Mouse (Mus musculus) macrophage (primary cell): ENCODE measurements around the gene Nfib. TPM values are rescaled to one million over a fixed set of nuclear protein-coding genes. Genes with fewer than 3 reads are reported as not detected.

ENCODE experiments used
- H3K27ac ChIP-seq: fragments of 350-480 bp; formaldehyde crosslinking; 2 replicates; pipeline ENCODE4 v1.9.0; 2021
- H3K36me3 ChIP-seq: fragments of 350-480 bp; formaldehyde crosslinking; 2 replicates; pipeline ENCODE4 v1.9.0; 2021; ENCODE audit errors: inconsistent target
- H3K4me3 ChIP-seq: fragments of 350-480 bp; formaldehyde crosslinking; 2 replicates; pipeline ENCODE4 v1.9.0; 2021; ENCODE audit errors: inconsistent target
- H3K79me2 ChIP-seq: fragments of 350-480 bp; formaldehyde crosslinking; 2 replicates; pipeline ENCODE4 v1.9.0; 2021; ENCODE audit errors: inconsistent target
- WGBS: methylation state at CpG from one replicate; pipeline ENCODE4 v1.1.7; 2026; ENCODE audit warnings: inconsistent platforms; ENCODE audit not compliant: missing documents; 5-methylcytosine and 5-hydroxymethylcytosine counted together
- polyA plus RNA-seq: library from polyadenylated mRNA; stranded (reverse); fragments of 250-400 nt; gene quantifications from 3 replicates; pipeline ENCODE4 v1.2.4, GENCODE M21; 2018; ENCODE audit warnings: inconsistent platforms

Gene Nfib
- polyA plus RNA-seq, 1 experiment from 2014 or later = not detected

GRCm38 (mm10) chr4:82572410-82573290, 132.9 kb downstream of the Nfib start:
- Histone ChIP-seq H3K27ac (no peak overlapping the region), H3K36me3 (no peaks in the 10 kb centered on the region), H3K4me3 (no peak overlapping the region), H3K79me2 (no peaks in the 10 kb centered on the region)
- WGBS = 83% methylated on average over 12 of the region's 13 CpGs

- Histone ChIP-seq H3K27ac (no peak overlapping the region), H3K36me3 (no peaks in the 10 kb centered on the region), H3K4me3 (no peak overlapping the region), H3K79me2 (no peaks in the 10 kb centered on the region)
- 89% methylated on average over 2 of the region's 2 CpGs for WGBS
Measured at GRCm38 (mm10) chr4:82558816-82559215, 146.7 kb downstream of the Nfib start.

- Histone ChIP-seq H3K79me2 (no peaks in the 10 kb centered on the region), H3K4me3 (no peak overlapping the region), H3K27ac (no peak overlapping the region), H3K36me3 (no peaks in the 10 kb centered on the region)
- WGBS = 88% methylated on average over 16 of the region's 16 CpGs
Measured at GRCm38 (mm10) chr4:82555673-82556171, 149.8 kb downstream of the Nfib start.

- Histone ChIP-seq H3K4me3 (no peak overlapping the region), H3K79me2 (no peaks in the 10 kb centered on the region), H3K36me3 (no peaks in the 10 kb centered on the region), H3K27ac (no peak overlapping the region)
- WGBS = 81% methylated on average over 3 of the region's 3 CpGs
Measured at GRCm38 (mm10) chr4:82553658-82554057, 151.9 kb downstream of the Nfib start.

- WGBS = 71% methylated on average over 7 of the region's 7 CpGs
- no peak overlapping the region for H3K27ac ChIP-seq
- no peaks in the 10 kb centered on the region for H3K36me3 ChIP-seq
- H3K4me3 ChIP-seq = no peak overlapping the region
- H3K79me2 ChIP-seq = no peaks in the 10 kb centered on the region
Measured at GRCm38 (mm10) chr4:82552238-82552637, 153.3 kb downstream of the Nfib start.

GRCm38 (mm10) chr4:82549762-82550380, 155.7 kb downstream of the Nfib start:
- H3K79me2 ChIP-seq = no peaks in the 10 kb centered on the region
- 85% methylated on average over 9 of the region's 10 CpGs for WGBS
- no peaks in the 10 kb centered on the region for H3K36me3 ChIP-seq
- H3K27ac ChIP-seq = no peak overlapping the region
- no peak overlapping the region for H3K4me3 ChIP-seq

- no peaks in the 10 kb centered on the region for H3K79me2 ChIP-seq
- no peak overlapping the region for H3K27ac ChIP-seq
- 77% methylated on average over 1 of the region's 1 CpGs for WGBS
- no peak overlapping the region for H3K4me3 ChIP-seq
- no peaks in the 10 kb centered on the region for H3K36me3 ChIP-seq
Measured at GRCm38 (mm10) chr4:82548247-82548646, 157.3 kb downstream of the Nfib start.

- WGBS = 89% methylated on average over 3 of the region's 3 CpGs
- Histone ChIP-seq H3K4me3 (no peak overlapping the region), H3K36me3 (no peaks in the 10 kb centered on the region), H3K79me2 (no peaks in the 10 kb centered on the region), H3K27ac (no peak overlapping the region)
Measured at GRCm38 (mm10) chr4:82543936-82544335, 161.6 kb downstream of the Nfib start.

GRCm38 (mm10) chr4:82543398-82543740, 162.2 kb downstream of the Nfib start:
- Histone ChIP-seq H3K79me2 (no peaks in the 10 kb centered on the region), H3K4me3 (no peak overlapping the region), H3K36me3 (no peaks in the 10 kb centered on the region), H3K27ac (no peak overlapping the region)
- WGBS = 85% methylated on average over 4 of the region's 4 CpGs

GRCm38 (mm10) chr4:82542656-82543397, 162.7 kb downstream of the Nfib start:
- WGBS = 86% methylated on average over 10 of the region's 10 CpGs
- no peak overlapping the region for H3K4me3 ChIP-seq
- no peak overlapping the region for H3K27ac ChIP-seq
- no peaks in the 10 kb centered on the region for H3K79me2 ChIP-seq
- no peaks in the 10 kb centered on the region for H3K36me3 ChIP-seq

- H3K4me3 ChIP-seq = no peak overlapping the region
- H3K27ac ChIP-seq = no peak overlapping the region
- no peaks in the 10 kb centered on the region for H3K79me2 ChIP-seq
- 23% methylated on average over 6 of the region's 7 CpGs for WGBS
- H3K36me3 ChIP-seq = no peaks in the 10 kb centered on the region
Measured at GRCm38 (mm10) chr4:82541894-82542510, 163.5 kb downstream of the Nfib start.

GRCm38 (mm10) chr4:82540466-82540990, 165.0 kb downstream of the Nfib start:
- Histone ChIP-seq H3K27ac (no peak overlapping the region), H3K36me3 (no peaks in the 10 kb centered on the region), H3K4me3 (no peak overlapping the region), H3K79me2 (no peaks in the 10 kb centered on the region)
- WGBS = 53% methylated on average over 5 of the region's 5 CpGs

GRCm38 (mm10) chr4:82540048-82540410, 165.5 kb downstream of the Nfib start:
- no peaks in the 10 kb centered on the region for H3K36me3 ChIP-seq
- H3K27ac ChIP-seq = no peak overlapping the region
- H3K79me2 ChIP-seq = no peaks in the 10 kb centered on the region
- 85% methylated on average over 2 of the region's 2 CpGs for WGBS
- H3K4me3 ChIP-seq = no peak overlapping the region

GRCm38 (mm10) chr4:82539406-82540047, 166.0 kb downstream of the Nfib start:
- H3K79me2 ChIP-seq = no peaks in the 10 kb centered on the region
- H3K4me3 ChIP-seq = no peak overlapping the region
- WGBS = 45% methylated on average over 8 of the region's 8 CpGs
- H3K36me3 ChIP-seq = no peaks in the 10 kb centered on the region
- H3K27ac ChIP-seq = no peak overlapping the region
